Mouse (Mus musculus): ENCODE measurements at regions not wholly inside any gene's neighbourhood (a gene's known extent, or its start where the extent isn't known, plus 50 kb on each side); places are given as distances from the start of the nearest gene placed in this dataset.

DNA sequence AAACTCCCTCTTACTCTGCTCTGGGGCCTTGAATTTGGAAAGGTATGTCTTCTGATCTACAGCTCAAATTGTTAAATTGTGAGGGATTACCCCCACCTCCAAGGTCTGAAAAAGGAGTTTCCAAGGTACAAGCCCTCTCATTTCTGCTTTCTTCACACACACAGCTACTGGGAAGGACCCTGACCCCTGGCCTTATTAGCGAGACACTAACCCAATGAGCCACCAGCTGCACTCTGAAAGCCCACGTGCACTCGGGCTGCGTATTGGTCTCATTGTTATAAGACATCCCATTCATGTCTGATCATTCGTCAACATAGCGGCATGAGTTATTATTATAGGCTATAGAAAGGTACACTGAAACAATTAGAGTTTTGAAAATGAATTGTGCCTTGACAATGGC, 784.9 kb downstream of the Nr2f2 start:
- in situ Hi-C loops (cut with MboI; ENCODE audit: low pct_ligation_motif_present, low pct_unique_long_range_greater_than_20kb, low sequenced_read_pairs): no loop called here
- no peak overlapping the region for H3K9ac ChIP-seq (ENCODE audit: insufficient read depth, low read depth)
- dilution Hi-C loops (cut with MboI; ENCODE audit: extremely low pct_ligation_motif_present, extremely low pct_unique_long_range_greater_than_20kb, low sequenced_read_pairs): no loop called here
- TF ChIP-seq KAT2A (IDR thresholded peaks at IDR 0.05; ENCODE audit: insufficient replicate concordance, low read length) (no peak), NELFE (IDR thresholded peaks at IDR 0.05; ENCODE audit: low read depth, low read length) (no peak), MAZ (IDR thresholded peaks at IDR 0.05; ENCODE audit: low read depth, low read length) (no peak), HCFC1 (IDR thresholded peaks at IDR 0.05; ENCODE audit: low read depth, low read length) (no peak), MAFK (IDR thresholded peaks at IDR 0.05; ENCODE audit: insufficient replicate concordance, low read length) (no peak), CTCF (conservative IDR thresholded peaks at IDR 0.05 in 1 of 2, IDR thresholded peaks at IDR 0.05 in 1 of 2; ENCODE audit: low read depth in 2 of 2, low read length in 2 of 2) (no peak), SMC3 (IDR thresholded peaks at IDR 0.05; ENCODE audit: low read depth, low read length) (no peak), JUN (IDR thresholded peaks at IDR 0.05; ENCODE audit: insufficient read depth, low read depth, low read length) (no peak)
- H3K4me2 ChIP-seq (ENCODE audit: insufficient read depth, low read depth, poor library complexity, severe bottlenecking): no peak overlapping the region
- H3K9me3 ChIP-seq (replicated peaks; ENCODE audit: low read length): peaks cover 58% of the 10 kb centered on the region
- no peak for DNase-seq (ENCODE audit: extremely low read depth)
- H3K4me1 ChIP-seq (ENCODE audit: control insufficient read depth in 1 of 2, insufficient read depth in 2 of 2): no peaks in the 10 kb centered on the region
- no peaks in the 10 kb centered on the region for H3K79me2 ChIP-seq (replicated peaks; ENCODE audit: control insufficient read depth, extremely low read depth, insufficient read depth, poor library complexity, severe bottlenecking)
- H3K36me3 ChIP-seq (replicated peaks in 1 of 2; ENCODE audit: control insufficient read depth in 1 of 2, insufficient read depth in 1 of 2, low read length in 1 of 2): no peaks in the 10 kb centered on the region
- no peak overlapping the region for H3K27ac ChIP-seq (ENCODE audit: insufficient read depth, low read depth)
- H3K4me3 ChIP-seq (replicated peaks in 1 of 3; ENCODE audit: low read depth in 2 of 3, low read length in 2 of 3, poor library complexity in 1 of 3): no peak overlapping the region
- H3K27me3 ChIP-seq (replicated peaks): no peaks in the 10 kb centered on the region

DNA sequence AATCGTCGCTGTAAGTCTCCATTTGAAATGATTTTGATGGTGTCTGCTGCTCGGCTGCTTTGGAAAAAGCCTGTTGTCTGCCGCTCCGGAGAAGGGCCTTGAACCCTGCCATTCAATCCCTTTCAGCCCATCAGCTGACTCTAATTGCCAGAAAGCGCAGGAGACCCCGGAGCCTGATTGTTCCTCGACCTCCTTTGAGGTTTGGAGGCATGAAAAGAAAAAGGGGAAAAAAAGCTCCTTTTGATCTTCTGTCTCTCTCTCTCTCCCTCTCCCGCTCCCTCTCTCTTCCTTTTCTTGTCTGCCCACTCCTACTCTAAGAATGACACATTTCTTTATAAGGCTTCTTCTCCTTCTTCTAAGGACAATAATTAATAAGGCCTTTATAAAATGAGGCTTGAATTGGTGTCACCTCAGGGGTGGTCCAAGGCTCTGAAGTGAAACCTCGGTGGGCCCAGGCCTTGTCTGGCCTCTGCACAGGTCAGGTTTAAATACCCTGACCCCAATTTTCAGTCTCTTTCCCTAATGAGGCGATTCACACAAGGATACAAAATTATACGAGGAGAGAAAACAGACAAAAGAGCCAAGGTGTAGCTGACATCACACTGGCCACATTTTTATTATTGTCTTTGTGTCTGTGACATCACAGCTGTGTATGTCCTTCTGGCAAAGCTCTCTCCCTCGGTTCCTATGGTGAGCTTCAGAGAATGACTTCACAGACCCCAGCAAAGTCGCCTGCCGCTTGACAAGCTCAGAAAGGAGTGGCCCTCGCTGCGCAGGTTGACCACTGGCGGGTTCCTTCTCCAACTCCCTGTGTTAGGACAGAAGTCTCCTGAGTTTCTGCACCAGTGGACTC, 787.4 kb downstream of the Nr2f2 start:
- Histone ChIP-seq H3K27ac (ENCODE audit: insufficient read depth, low read depth) (no peak overlapping the region), H3K79me2 (replicated peaks; ENCODE audit: control insufficient read depth, extremely low read depth, insufficient read depth, poor library complexity, severe bottlenecking) (no peaks in the 10 kb centered on the region), H3K36me3 (replicated peaks in 1 of 2; ENCODE audit: control insufficient read depth in 1 of 2, insufficient read depth in 1 of 2, low read length in 1 of 2) (no peaks in the 10 kb centered on the region), H3K4me3 (replicated peaks in 1 of 3; ENCODE audit: low read depth in 2 of 3, low read length in 2 of 3, poor library complexity in 1 of 3) (no peak overlapping the region), H3K4me1 (ENCODE audit: control insufficient read depth in 1 of 2, insufficient read depth in 2 of 2) (no peaks in the 10 kb centered on the region), H3K4me2 (ENCODE audit: insufficient read depth, low read depth, poor library complexity, severe bottlenecking) (no peak overlapping the region), H3K9me3 (replicated peaks; ENCODE audit: low read length) (peaks cover 54% of the 10 kb centered on the region), H3K27me3 (replicated peaks) (no peaks in the 10 kb centered on the region), H3K9ac (ENCODE audit: insufficient read depth, low read depth) (no peak overlapping the region)
- DNase-seq (ENCODE audit: extremely low read depth): no peak
- in situ Hi-C loops (cut with MboI; ENCODE audit: low pct_ligation_motif_present, low pct_unique_long_range_greater_than_20kb, low sequenced_read_pairs) (no loop called here), dilution Hi-C loops (cut with MboI; ENCODE audit: extremely low pct_ligation_motif_present, extremely low pct_unique_long_range_greater_than_20kb, low sequenced_read_pairs) (no loop called here)
- TF ChIP-seq GABPA (IDR thresholded peaks at IDR 0.05; ENCODE audit: insufficient replicate concordance, low read depth, low read length) (no peak), RAD21 (IDR thresholded peaks at IDR 0.05; ENCODE audit: low read depth, low read length) (no peak), USF2 (conservative IDR thresholded peaks at IDR 0.05; ENCODE audit: low read depth, low read length) (no peak), KAT2A (IDR thresholded peaks at IDR 0.05; ENCODE audit: insufficient replicate concordance, low read length) (no peak), TCF12 (IDR thresholded peaks at IDR 0.05; ENCODE audit: low read depth, low read length) (no peak), CHD1 (IDR thresholded peaks at IDR 0.05; ENCODE audit: low read depth, low read length) (no peak), SMC3 (IDR thresholded peaks at IDR 0.05; ENCODE audit: low read depth, low read length) (no peak), POLR2AphosphoS2 (IDR thresholded peaks at IDR 0.05; ENCODE audit: low read depth, low read length) (no peak), MAZ (IDR thresholded peaks at IDR 0.05; ENCODE audit: low read depth, low read length) (no peak), JUND (conservative IDR thresholded peaks at IDR 0.05; ENCODE audit: low read depth, low read length) (no peak), IRF4 (IDR thresholded peaks at IDR 0.05; ENCODE audit: low read depth, low read length) (no peak), MAX (IDR thresholded peaks at IDR 0.05; ENCODE audit: low read length) (no peak), ZC3H11A (IDR thresholded peaks at IDR 0.05; ENCODE audit: low read depth, low read length) (no peak), RCOR1 (conservative IDR thresholded peaks at IDR 0.05; ENCODE audit: low read depth, low read length) (no peak), NELFE (IDR thresholded peaks at IDR 0.05; ENCODE audit: low read depth, low read length) (no peak), EP300 (IDR thresholded peaks at IDR 0.05; ENCODE audit: low read length) (no peak), PAX5 (IDR thresholded peaks at IDR 0.05; ENCODE audit: low read length) (no peak), SIN3A (IDR thresholded peaks at IDR 0.05; ENCODE audit: low read length) (no peak), MYC (IDR thresholded peaks at IDR 0.05; ENCODE audit: low read depth, low read length) (no peak)

All from CH12.LX (cell line).